Mouse (Mus musculus) heart, embryonic 12.5 days (tissue): ENCODE measurements around the gene Strn3. TPM values are rescaled to one million over a fixed set of nuclear protein-coding genes. Genes with fewer than 3 reads are reported as not detected.
"Not testable (repeated sequence)": the region's sequence is repeated elsewhere in the genome, so short reads cannot be mapped to it uniquely, and the experiment has no call there.

ENCODE experiments used
- ATAC-seq: fragments of 200-750 bp; cut with Nextera tagmentation; 2 replicates; pipeline ENCODE4 v1.8.0; 2017; ENCODE audit warnings: moderate TSS enrichment, moderate library complexity; ENCODE audit not compliant: insufficient number of reproducible peaks, low FRiP score
- H3K27ac ChIP-seq: fragments of 300-500 bp; sonication (generic); 2 replicates; pipeline ENCODE4 v1.5.1; 2016; ENCODE audit warnings: mild to moderate bottlenecking, moderate library complexity; ENCODE audit not compliant: poor library complexity, severe bottlenecking
- H3K27me3 ChIP-seq: fragments of 300-500 bp; sonication (generic); replicated peaks from 2 replicates; pipeline ENCODE4 v1.6.1; 2016; ENCODE audit warnings: mild to moderate bottlenecking, moderate library complexity
- H3K36me3 ChIP-seq: fragments of 300-500 bp; sonication (generic); 2 replicates; pipeline ENCODE4 v1.6.1; 2016; ENCODE audit warnings: mild to moderate bottlenecking, moderate library complexity
- H3K4me1 ChIP-seq: fragments of 300-500 bp; sonication (generic); replicated peaks from 2 replicates; pipeline ENCODE4 v1.6.1; 2016; ENCODE audit warnings: mild to moderate bottlenecking
- H3K4me2 ChIP-seq: fragments of 300-500 bp; sonication (generic); 2 replicates; pipeline ENCODE4 v1.6.1; 2016; ENCODE audit warnings: mild to moderate bottlenecking, moderate library complexity
- H3K4me3 ChIP-seq: fragments of 300-500 bp; sonication (generic); 2 replicates; pipeline ENCODE4 v1.5.1; 2016; ENCODE audit warnings: mild to moderate bottlenecking
- H3K9ac ChIP-seq: fragments of 300-500 bp; sonication (generic); 2 replicates; pipeline ENCODE4 v1.6.1; 2016; ENCODE audit warnings: mild to moderate bottlenecking, moderate library complexity
- H3K9me3 ChIP-seq: fragments of 300-500 bp; sonication (generic); replicated peaks from 2 replicates; pipeline ENCODE4 v1.6.1; 2016; ENCODE audit warnings: mild to moderate bottlenecking, moderate library complexity
- WGBS: fragments of 180-500 bp; shearing (Covaris S2); methylation state at CpG from one replicate; pipeline ENCODE4 v1.1.7; 2016; 5-methylcytosine and 5-hydroxymethylcytosine counted together
- polyA plus RNA-seq: library from polyadenylated mRNA; unstranded; fragments of >200 nt; fragmentation: Nextera tagmentation; extraction: Ambion mirVana; gene quantifications from 2 replicates; pipeline ENCODE4 v1.2.1, GENCODE M21; 2016

Strn3 gene
- polyA plus RNA-seq, 1 experiment from 2014 or later = 58.6 TPM

DNA sequence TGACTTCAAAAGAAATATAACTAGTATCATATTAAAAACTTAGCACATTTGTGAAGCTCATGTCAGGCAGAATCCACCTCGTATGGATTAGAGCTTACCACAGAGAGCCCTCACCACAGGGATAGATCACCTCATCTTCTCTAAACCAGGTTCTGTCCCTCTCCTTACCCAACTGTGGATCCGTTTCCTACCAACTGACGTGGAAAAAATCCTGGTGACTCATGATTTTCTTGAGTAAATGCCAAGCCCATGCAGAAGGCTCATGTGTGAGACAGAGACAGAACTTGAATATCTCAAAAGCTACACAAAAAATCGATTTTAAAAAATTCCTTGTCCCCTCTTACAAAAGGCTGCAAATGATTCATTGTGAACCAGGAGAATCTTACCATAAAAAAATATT lies 85.6 kb downstream of the Strn3 start:
- 80% methylated on average over 4 of the region's 4 CpGs for WGBS
- no peak overlapping the region for H3K4me3 ChIP-seq
- H3K9me3 ChIP-seq = 0 out of 2 replicates have a peak, but pooled peaks cover 6% of the 10 kb centered on the region
- peaks cover 52% of the 10 kb centered on the region for H3K36me3 ChIP-seq
- no peak overlapping the region for H3K9ac ChIP-seq
- ATAC-seq = no peak
- H3K27me3 ChIP-seq = no peaks in the 10 kb centered on the region
- no peak overlapping the region for H3K4me2 ChIP-seq
- H3K27ac ChIP-seq = no peak overlapping the region
- no peaks in the 10 kb centered on the region for H3K4me1 ChIP-seq

DNA sequence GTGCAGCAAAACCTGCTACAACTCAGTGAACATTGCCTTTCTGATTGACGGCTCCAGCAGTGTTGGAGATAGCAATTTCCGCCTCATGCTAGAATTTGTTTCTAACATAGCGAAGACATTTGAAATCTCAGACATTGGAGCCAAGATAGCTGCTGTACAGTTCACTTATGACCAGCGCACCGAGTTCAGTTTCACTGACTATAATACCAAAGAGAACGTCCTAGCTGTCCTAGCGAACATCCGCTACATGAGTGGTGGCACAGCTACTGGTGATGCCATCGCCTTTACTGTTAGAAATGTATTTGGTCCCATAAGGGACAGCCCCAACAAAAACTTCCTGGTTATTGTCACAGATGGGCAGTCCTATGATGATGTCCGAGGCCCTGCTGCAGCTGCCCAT lies 88.4 kb downstream of the Strn3 start:
- no peak overlapping the region for H3K9ac ChIP-seq
- peaks cover 38% of the 10 kb centered on the region for H3K36me3 ChIP-seq
- no peak overlapping the region for H3K4me2 ChIP-seq
- ATAC-seq = no peak
- H3K4me3 ChIP-seq = no peak overlapping the region
- WGBS = 91% methylated on average over 10 of the region's 10 CpGs
- no peaks in the 10 kb centered on the region for H3K4me1 ChIP-seq
- no peaks in the 10 kb centered on the region for H3K27me3 ChIP-seq
- no peak overlapping the region for H3K27ac ChIP-seq
- 0 out of 2 replicates have a peak, but pooled peaks cover 6% of the 10 kb centered on the region for H3K9me3 ChIP-seq

DNA sequence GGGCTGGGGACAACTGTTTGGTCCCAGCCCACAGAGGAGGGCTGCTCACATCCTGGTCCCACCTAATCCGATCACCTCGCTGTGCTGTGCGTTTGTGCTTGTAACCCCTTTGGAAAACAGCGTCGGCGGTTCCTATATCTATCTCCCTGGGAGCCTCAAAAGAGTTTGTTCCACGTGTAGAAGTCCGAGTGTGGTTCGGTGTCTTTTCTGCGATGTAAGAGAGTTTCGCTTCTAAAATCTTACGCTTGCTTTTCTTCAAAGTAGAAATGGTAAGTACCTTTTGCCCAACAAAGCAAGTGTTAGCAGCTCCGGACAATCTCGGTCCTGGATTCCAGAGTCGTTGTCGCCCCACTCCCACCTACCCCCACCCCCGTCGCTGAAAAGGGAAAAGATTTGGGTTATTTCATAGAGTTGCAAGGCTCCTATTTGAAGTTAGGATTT lies 97.6 kb downstream of the Strn3 start:
- Histone ChIP-seq H3K27me3 (peaks cover 51% of the 10 kb centered on the region), H3K36me3 (no peaks in the 10 kb centered on the region), H3K27ac (no peak overlapping the region), H3K4me2 (peak overlapping the region; percentile 98), H3K9me3 (no peaks in the 10 kb centered on the region), H3K4me1 (peaks cover 14% of the 10 kb centered on the region; the same call in 1 of the 2 replicates), H3K9ac (peak overlapping the region; percentile 62), H3K4me3 (peak overlapping the region; percentile 62)
- ATAC-seq = no peak
- 2% methylated on average over 18 of the region's 18 CpGs for WGBS

DNA sequence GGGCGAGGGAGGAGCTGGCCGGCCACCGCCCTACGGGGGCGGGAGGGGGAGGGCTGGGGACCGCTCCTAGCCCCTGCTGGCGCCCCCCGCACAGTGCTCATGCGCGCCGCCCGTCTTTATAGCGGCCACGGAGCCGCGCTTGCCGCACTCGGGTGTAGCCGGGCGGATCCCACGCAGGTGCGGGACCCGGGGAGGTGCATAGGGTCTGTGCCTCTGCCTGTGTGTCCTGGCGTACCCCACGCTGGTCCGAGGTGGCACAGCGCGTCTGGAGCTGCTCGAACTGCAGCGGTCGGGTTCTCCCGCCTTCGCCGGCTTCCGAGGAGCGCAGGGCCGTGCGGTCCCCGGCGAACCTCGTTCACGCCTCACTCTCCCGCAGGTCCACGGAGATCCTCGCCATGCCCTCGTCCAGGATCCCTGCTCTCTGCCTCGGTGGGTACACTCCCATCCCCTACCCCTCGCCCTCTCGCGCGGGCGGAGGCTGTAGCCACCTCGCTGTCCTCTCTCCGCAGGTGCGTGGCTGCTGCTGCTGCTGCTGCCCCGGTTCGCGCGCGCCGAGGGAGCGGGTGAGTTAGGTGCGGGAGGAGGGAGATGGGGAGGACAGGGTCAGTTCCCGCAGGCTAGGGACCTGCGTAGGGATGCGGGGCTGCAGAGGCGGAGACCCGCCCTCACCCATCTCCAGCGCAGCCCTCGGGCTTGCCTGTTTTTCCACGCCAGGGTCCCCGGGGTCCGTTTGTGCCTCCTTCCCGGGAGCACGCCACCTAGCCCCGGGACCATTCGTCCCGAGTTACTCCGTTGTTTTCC lies 98.3 kb downstream of the Strn3 start, which contains the start of gene Coch:
Coch (plus strand) TSS at position 113 of the 801 bp plus-strand sequence.
- Histone ChIP-seq H3K27me3 (peaks cover 51% of the 10 kb centered on the region), H3K27ac (no peak within 1 kb of the TSS)
- under 1% methylated on average over 69 of the region's 79 CpGs for WGBS

DNA sequence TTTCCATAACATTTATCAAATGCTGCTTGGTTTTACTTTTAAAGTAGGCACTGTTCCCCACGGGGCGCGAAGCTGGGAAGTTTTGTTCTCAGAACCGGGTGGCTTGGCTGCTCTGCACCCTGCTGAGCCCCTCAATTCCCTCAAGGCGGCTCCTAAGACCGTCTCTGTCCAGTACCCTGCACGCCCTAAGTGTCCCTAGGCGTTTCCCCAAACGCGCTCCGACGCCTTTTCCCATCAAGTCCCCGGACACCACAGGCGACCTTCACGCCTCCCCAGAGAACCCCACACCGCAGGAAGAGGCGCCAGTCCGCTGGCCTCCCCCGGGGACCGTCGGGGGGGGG lies 98.8 kb downstream of the Strn3 start:
- Histone ChIP-seq H3K4me2 (peak overlapping the region; percentile 98), H3K4me3 (peak overlapping the region; percentile 62), H3K9ac (peak overlapping the region; percentile 62), H3K27ac (no peak overlapping the region), H3K4me1 (peaks cover 14% of the 10 kb centered on the region; the same call in 1 of the 2 replicates), H3K36me3 (no peaks in the 10 kb centered on the region), H3K27me3 (peaks cover 51% of the 10 kb centered on the region), H3K9me3 (no peaks in the 10 kb centered on the region)
- under 1% methylated on average over 21 of the region's 21 CpGs for WGBS
- ATAC-seq = peak; percentile 51; the same call in 1 of the 2 replicates

More for the DNA sequence above, 98.3 kb downstream of the Strn3 start, which contains the start of gene Coch:
- ATAC-seq = peak; percentile 69
- Histone ChIP-seq H3K4me2 (peak within 1 kb of the TSS; percentile 98), H3K4me1 (peaks cover 14% of the 10 kb centered on the region; the same call in 1 of the 2 replicates), H3K36me3 (no peaks in the 10 kb centered on the region), H3K4me3 (peak within 1 kb of the TSS; percentile 62), H3K9me3 (no peaks in the 10 kb centered on the region), H3K9ac (peak within 1 kb of the TSS; percentile 62)

DNA sequence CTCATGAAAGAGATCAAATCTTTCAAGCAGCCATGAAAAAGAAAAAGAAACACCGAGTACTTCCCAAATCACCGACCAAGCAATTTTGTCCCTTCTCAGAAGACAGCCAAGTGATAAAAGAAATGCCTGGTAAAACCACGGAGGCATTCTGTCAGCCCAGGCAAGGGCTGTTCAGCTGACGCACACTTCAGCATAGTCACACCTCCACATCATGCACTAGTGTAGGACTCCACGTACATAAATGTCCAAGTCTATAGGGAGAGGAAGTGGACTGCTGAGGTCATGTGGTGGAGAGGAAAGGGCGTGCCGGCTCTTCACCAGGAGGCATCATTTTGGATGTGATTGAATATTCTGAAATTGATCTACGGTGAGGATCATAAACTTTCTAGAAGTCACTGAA lies 99.8 kb downstream of the Strn3 start:
- H3K4me2 ChIP-seq = no peak overlapping the region
- 56% methylated on average over 8 of the region's 8 CpGs for WGBS
- no peaks in the 10 kb centered on the region for H3K36me3 ChIP-seq
- H3K9ac ChIP-seq = no peak overlapping the region
- peaks cover 14% of the 10 kb centered on the region; the same call in 1 of the 2 replicates for H3K4me1 ChIP-seq
- peaks cover 51% of the 10 kb centered on the region for H3K27me3 ChIP-seq
- no peak overlapping the region for H3K4me3 ChIP-seq
- no peak overlapping the region for H3K27ac ChIP-seq
- no peaks in the 10 kb centered on the region for H3K9me3 ChIP-seq
- ATAC-seq = no peak

DNA sequence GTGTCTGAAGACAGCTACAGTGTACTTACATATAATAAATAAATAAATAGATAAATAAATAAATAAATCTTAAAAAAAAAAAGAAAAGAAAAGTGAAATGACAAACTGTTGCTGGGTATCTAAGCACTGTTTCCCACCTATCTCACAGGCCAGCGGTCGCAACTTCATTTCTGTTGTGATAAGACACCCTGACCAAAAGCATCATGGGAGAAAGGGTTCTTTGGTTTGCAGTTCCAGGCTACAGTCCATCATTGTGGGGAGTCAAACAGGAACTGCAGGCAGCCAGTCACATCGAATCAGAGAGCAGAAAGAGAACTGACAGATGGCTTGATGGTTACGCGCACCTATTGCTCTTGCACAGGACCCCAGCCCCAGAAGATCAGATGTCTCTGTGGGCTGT lies 102.4 kb downstream of the Strn3 start:
- Histone ChIP-seq H3K27me3 (peaks cover 28% of the 10 kb centered on the region), H3K9me3 (peaks cover 9% of the 10 kb centered on the region; the same call in 1 of the 2 replicates), H3K36me3 (no peaks in the 10 kb centered on the region), H3K4me2 (no peak overlapping the region), H3K4me1 (peaks cover 13% of the 10 kb centered on the region; the same call in 1 of the 2 replicates), H3K27ac (no peak overlapping the region), H3K9ac (no peak overlapping the region), H3K4me3 (no peak overlapping the region)
- WGBS = 78% methylated on average over 5 of the region's 5 CpGs
- no peak for ATAC-seq

DNA sequence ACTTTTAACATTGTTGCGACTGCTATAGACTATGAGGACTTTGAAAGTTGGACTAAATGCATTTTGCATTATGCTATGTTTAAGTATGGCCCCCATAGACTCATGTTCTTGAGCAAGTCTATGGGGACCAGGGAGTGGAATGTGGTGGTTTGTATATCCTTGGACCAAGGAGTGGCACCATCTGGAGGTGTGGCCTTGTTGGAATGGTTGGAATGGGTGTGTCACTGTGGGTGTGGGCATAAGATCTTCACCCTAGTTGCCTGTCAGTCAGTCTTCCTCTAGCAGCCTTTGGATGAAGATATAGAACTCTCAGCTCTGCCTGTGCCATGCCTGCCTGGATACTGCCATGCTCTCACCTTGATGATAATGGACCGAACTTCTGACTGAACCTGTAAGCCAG lies 113.9 kb downstream of the Strn3 start:
- not testable (repeated sequence) for ATAC-seq
- WGBS = 87% methylated on average over 2 of the region's 2 CpGs

DNA sequence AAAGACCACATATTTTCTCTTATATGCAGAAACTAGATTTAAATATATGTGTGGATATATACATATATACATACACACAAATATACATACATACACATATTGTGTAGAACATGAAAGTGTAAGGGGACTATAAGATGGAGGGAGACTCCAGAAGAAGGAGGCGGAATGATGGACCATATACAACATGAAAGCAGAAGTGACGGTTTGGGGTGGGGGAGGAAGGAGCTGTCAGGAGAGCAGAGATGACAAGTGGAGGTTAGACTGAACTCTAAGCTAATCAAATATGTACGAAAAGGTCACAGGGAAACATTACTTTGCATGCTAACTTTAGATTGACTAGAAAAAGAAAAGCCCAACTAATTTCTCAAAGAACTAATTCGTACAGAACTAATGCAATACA lies 119.0 kb downstream of the Strn3 start:
- H3K27ac ChIP-seq = no peak overlapping the region
- no peaks in the 10 kb centered on the region for H3K4me1 ChIP-seq
- H3K4me2 ChIP-seq = no peak overlapping the region
- H3K4me3 ChIP-seq = no peak overlapping the region
- 81% methylated on average over 4 of the region's 4 CpGs for WGBS
- no peak for ATAC-seq
- no peaks in the 10 kb centered on the region for H3K9me3 ChIP-seq
- H3K27me3 ChIP-seq = no peaks in the 10 kb centered on the region
- H3K9ac ChIP-seq = no peak overlapping the region
- H3K36me3 ChIP-seq = no peaks in the 10 kb centered on the region

More for the DNA sequence above, 113.9 kb downstream of the Strn3 start:
- not testable (repeated sequence) for H3K4me2 ChIP-seq, H3K27me3 ChIP-seq, H3K36me3 ChIP-seq, H3K4me3 ChIP-seq, H3K27ac ChIP-seq, H3K4me1 ChIP-seq, H3K9ac ChIP-seq, H3K9me3 ChIP-seq

DNA sequence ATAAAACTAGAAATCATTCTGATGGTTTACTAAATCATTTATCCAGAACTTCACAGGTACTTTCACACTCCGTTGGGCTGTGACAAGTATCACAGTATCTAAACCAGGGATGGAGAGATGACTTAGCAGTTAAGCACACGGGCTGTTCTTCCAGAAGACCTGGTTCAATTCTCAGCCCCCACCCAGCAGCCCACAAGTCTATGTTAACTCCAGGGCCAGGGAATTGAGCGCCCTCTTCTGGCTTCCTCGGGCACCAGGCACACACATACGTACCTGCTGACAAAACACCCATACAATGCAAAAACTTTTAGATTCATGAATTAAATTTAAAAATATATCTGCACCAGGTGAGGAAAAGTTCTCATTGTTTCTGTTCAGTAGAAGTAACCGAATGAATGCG lies 121.8 kb downstream of the Strn3 start:
- H3K27ac ChIP-seq = no peak overlapping the region
- no peak overlapping the region for H3K4me3 ChIP-seq
- H3K36me3 ChIP-seq = no peaks in the 10 kb centered on the region
- H3K27me3 ChIP-seq = no peaks in the 10 kb centered on the region
- 63% methylated on average over 7 of the region's 7 CpGs for WGBS
- H3K9ac ChIP-seq = no peak overlapping the region
- peaks cover 6% of the 10 kb centered on the region for H3K9me3 ChIP-seq
- no peak for ATAC-seq
- no peak overlapping the region for H3K4me2 ChIP-seq
- H3K4me1 ChIP-seq = peaks cover 5% of the 10 kb centered on the region; the same call in 1 of the 2 replicates

DNA sequence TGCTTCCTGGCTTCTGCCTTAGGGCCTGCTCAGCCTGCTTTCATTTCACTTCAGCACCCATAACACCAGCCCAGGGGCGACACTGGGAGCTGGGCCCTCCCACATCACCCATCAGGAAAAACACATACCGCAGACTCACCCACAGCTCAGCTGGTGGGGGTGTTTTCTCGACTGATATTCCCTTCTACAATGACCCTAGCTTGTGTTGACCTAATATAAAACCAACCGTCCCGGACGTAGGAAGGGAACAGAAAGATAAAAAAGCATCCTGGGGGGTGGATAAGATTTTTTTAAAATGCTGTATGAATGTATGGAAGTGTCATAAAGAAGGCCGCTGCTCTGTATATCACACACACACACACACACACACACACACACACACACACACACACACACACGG lies 122.2 kb downstream of the Strn3 start:
- Histone ChIP-seq H3K4me2 (no peak overlapping the region), H3K27me3 (no peaks in the 10 kb centered on the region), H3K36me3 (no peaks in the 10 kb centered on the region), H3K4me1 (peaks cover 5% of the 10 kb centered on the region; the same call in 1 of the 2 replicates), H3K27ac (no peak overlapping the region), H3K9me3 (peaks cover 6% of the 10 kb centered on the region), H3K9ac (no peak overlapping the region), H3K4me3 (no peak overlapping the region)
- no peak for ATAC-seq
- WGBS = 86% methylated on average over 8 of the region's 8 CpGs
